Mouse (Mus musculus) intestine, embryonic 14.5 days (tissue): ENCODE measurements around the gene Ctbp1. TPM values are rescaled to one million over a fixed set of nuclear protein-coding genes. Genes with fewer than 3 reads are reported as not detected.
A peak's percentile ranks its signal among the peaks of the same experiment; 100 is the strongest.

Experiments
- ATAC-seq: fragments of 200-750 bp; cut with Nextera tagmentation; replicated peaks from 2 replicates; pipeline ENCODE4 v1.8.0; 2017; ENCODE audit warnings: low read depth, moderate number of reproducible peaks, moderate TSS enrichment, moderate library complexity; ENCODE audit not compliant: low FRiP score, low TSS enrichment
- DNase-seq: peaks from one replicate; pipeline ENCODE4 v3.0.0-alpha.2; 2018; ENCODE audit warnings: low spot score
- H3K27ac ChIP-seq: fragments of 300-500 bp; sonication (generic); 2 replicates; pipeline ENCODE4 v1.5.1; 2014; ENCODE audit warnings: low read depth, mild to moderate bottlenecking, control low read depth
- H3K27me3 ChIP-seq: fragments of 300-500 bp; sonication (generic); replicated peaks from 2 replicates; pipeline ENCODE4 v1.6.1; 2014; ENCODE audit warnings: low read length, control low read depth; ENCODE audit not compliant: control insufficient read depth, insufficient read depth
- H3K36me3 ChIP-seq: fragments of 300-500 bp; sonication (generic); 2 replicates; pipeline ENCODE4 v1.6.1; 2014; ENCODE audit warnings: low read length, control low read depth; ENCODE audit not compliant: control insufficient read depth, insufficient read depth
- H3K4me1 ChIP-seq: fragments of 300-500 bp; sonication (generic); replicated peaks from 2 replicates; pipeline ENCODE4 v1.6.1; 2014; ENCODE audit warnings: low read length, control low read depth, mixed read lengths; ENCODE audit not compliant: control insufficient read depth, insufficient read depth
- H3K4me2 ChIP-seq: fragments of 300-500 bp; sonication (generic); 2 replicates; pipeline ENCODE4 v1.6.1; 2014; ENCODE audit warnings: low read length
- H3K4me3 ChIP-seq: fragments of 300-500 bp; sonication (generic); 2 replicates; pipeline ENCODE4 v1.5.1; 2014; ENCODE audit warnings: low read depth, low read length, control low read depth, mixed read lengths
- H3K9ac ChIP-seq: fragments of 300-500 bp; sonication (generic); 2 replicates; pipeline ENCODE4 v1.6.1; 2014; ENCODE audit warnings: mild to moderate bottlenecking, low read length
- H3K9me3 ChIP-seq: fragments of 300-500 bp; sonication (generic); 2 replicates; pipeline ENCODE4 v1.6.1; 2016; ENCODE audit warnings: low read length, control low read depth; ENCODE audit not compliant: control insufficient read depth
- WGBS: fragments of 180-500 bp; shearing (Covaris S2); extraction: QIAGEN DNeasy Blood & Tissue Kit; methylation state at CpG from one replicate; pipeline ENCODE4 v1.1.7; 2014; 5-methylcytosine and 5-hydroxymethylcytosine counted together
- polyA plus RNA-seq: library from polyadenylated mRNA; unstranded; fragments of >200 nt; fragmentation: Nextera tagmentation; extraction: Ambion mirVana; gene quantifications from 2 replicates; pipeline ENCODE4 v1.2.1, GENCODE M21; 2014

The Ctbp1 gene
- polyA plus RNA-seq, 1 experiment from 2014 or later = 359 TPM

DNA sequence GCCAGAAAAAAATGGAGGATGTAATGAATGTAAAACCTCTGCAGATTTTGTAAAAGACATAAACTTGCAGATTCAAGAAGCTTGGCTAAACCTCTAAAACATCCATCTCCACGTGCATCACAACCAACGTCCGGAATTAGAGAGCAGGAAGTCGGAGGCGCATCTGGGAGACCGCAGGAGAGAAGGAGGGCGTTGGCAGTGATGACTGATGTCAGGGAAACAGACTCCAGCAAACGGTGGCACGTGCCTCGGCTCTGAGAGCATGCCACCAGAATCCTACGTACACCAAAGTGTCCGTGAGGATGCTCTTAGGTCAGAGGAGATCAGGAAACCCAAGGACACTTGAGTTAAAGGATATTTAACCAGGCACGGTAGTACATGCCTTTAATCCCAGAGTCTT, 73.1 kb downstream of the Ctbp1 start:
- no peak overlapping the region for H3K4me3 ChIP-seq
- no peak for DNase-seq
- H3K27ac ChIP-seq = no peak overlapping the region

GRCm38 (mm10) chr5:33200071-33200470, 74.7 kb downstream of the Ctbp1 start:
- no peak for ATAC-seq

More for the DNA sequence above, 73.1 kb downstream of the Ctbp1 start:
- Histone ChIP-seq H3K9me3 (no peaks in the 10 kb centered on the region), H3K4me1 (peaks cover 11% of the 10 kb centered on the region), H3K27me3 (no peaks in the 10 kb centered on the region), H3K36me3 (no peaks in the 10 kb centered on the region), H3K9ac (no peak overlapping the region), H3K4me2 (no peak overlapping the region)
- WGBS = 48% methylated on average over 13 of the region's 13 CpGs
- ATAC-seq = no peak

More at GRCm38 (mm10) chr5:33200071-33200470, 74.7 kb downstream of the Ctbp1 start:
- peak; percentile 42 for DNase-seq
- Histone ChIP-seq H3K9ac (no peak overlapping the region), H3K36me3 (no peaks in the 10 kb centered on the region), H3K4me2 (no peak overlapping the region), H3K4me3 (no peak overlapping the region), H3K4me1 (peaks cover 14% of the 10 kb centered on the region), H3K27ac (no peak overlapping the region), H3K27me3 (no peaks in the 10 kb centered on the region), H3K9me3 (no peaks in the 10 kb centered on the region)
- WGBS = 49% methylated on average over 1 of the region's 1 CpGs

Other genes starting within 250 kb of the Ctbp1 start
- 15.1 and 17.5 TPM in 2 replicates for gene Slc5a1, start 170.8 kb downstream of the Ctbp1 start, polyA plus RNA-seq
- 17.3 and 19.3 TPM in 2 replicates for gene Spon2, start 56.5 kb downstream of the Ctbp1 start, polyA plus RNA-seq
- gene Maea, start 60.5 kb upstream of the Ctbp1 start, polyA plus RNA-seq = 129 and 141 TPM in 2 replicates
- gene Uvssa, start 103.6 kb upstream of the Ctbp1 start, polyA plus RNA-seq = 8.3 and 10.7 TPM in 2 replicates
- gene Nkx1-1, start 159.0 kb upstream of the Ctbp1 start, polyA plus RNA-seq = not detected in 2 replicates